Mouse (Mus musculus): Measurements from ENCODE around the gene Foxp1. TPM values are rescaled to one million over a fixed set of nuclear protein-coding genes. Genes with fewer than 3 reads are reported as not detected.

Foxp1 gene
- polyA plus RNA-seq, 2 experiments: 7.9 to 10.6 TPM

DNA sequence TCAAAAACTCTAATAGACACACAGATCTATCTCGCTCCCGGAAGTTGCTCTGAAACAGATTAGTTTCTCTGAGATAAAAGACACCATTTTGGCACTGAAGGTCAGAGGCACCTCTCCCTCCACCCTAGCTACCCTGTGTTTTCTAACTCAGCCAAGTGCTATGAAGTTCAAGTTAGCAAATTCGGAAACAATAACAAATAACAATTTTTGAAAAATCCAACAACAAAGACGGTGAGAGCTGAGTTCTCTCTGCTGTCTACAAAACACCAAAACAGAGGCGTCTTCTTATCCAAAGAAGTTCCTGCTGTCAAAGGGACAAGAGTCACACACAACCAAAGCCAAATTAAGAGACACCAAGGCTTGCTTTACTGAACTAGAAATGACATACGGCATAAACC lies 349.9 kb downstream of the Foxp1 start:
- no peak for TF ChIP-seq CTCF (IDR thresholded peaks at IDR 0.05; ENCODE audit: low read depth)
- no peak for TF ChIP-seq EP300 (IDR thresholded peaks at IDR 0.05; ENCODE audit: low read depth)
- Histone ChIP-seq H3K4me1 (replicated peaks; ENCODE audit: control insufficient read depth in 2 of 2, insufficient read depth in 2 of 2, low read length in 1 of 2) (peaks cover 0 to 28% of the 10 kb centered on the region in 2 experiments; a peak in 2 of 4 replicates), H3K4me3 (ENCODE audit: insufficient read depth in 1 of 2, low read depth in 2 of 2, low read length in 2 of 2) (no peak overlapping the region), H3K9ac (replicated peaks) (no peak overlapping the region), H3K4me2 (ENCODE audit: low read depth) (peak overlapping the region; percentile 44), H3K9me3 (ENCODE audit: control insufficient read depth, low read length) (no peaks in the 10 kb centered on the region), H3K27ac (peak overlapping the region; percentile 29; the same call in 1 of the 2 replicates), H3K27me3 (ENCODE audit: control insufficient read depth, insufficient read depth, low read length) (no peaks in the 10 kb centered on the region), H3K36me3 (replicated peaks; ENCODE audit: control insufficient read depth, insufficient read depth, low read depth) (no peaks in the 10 kb centered on the region)
- no peak for DNase-seq (ENCODE audit: low read depth in 3 of 3, low spot score in 3 of 3)
- ATAC-seq (ENCODE audit: insufficient read depth): no peak
- 45% methylated on average over 6 of the region's 6 CpGs for WGBS (ENCODE audit: insufficient replicate concordance)

DNA sequence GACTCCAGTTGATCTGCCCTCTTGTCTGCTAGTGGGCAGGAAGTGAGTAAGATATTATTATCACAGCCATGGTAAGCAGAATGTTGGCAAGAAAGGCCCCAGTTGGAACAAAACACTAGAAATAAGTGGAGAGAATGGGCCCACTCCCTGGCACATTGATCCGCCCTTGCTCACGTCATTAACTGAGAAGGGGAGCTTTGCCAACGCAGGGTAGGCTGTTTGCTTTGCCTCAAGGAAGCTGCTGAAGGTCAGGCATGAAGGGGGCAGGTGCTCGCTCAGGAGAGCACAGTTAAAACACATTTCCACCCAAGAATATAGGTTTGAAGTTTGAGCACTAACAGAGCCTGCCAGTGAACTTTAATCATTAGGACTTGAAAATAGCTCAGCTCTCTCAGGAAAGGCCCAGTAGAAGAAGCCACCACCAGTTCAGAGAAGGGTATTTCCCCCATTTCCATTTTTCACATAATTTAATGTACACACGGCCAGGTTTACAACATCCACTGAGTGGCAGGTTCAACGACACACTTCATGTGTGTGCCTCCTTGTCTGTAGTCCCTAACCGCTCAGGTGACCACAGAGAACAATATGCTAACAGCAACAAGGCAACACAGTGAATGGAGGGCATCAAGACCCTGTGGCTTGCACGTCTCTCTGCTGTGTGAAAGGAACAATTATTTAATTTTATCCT lies 350.5 kb downstream of the Foxp1 start:
- Histone ChIP-seq H3K4me3 (ENCODE audit: insufficient read depth in 1 of 2, low read depth in 2 of 2, low read length in 2 of 2) (no peak overlapping the region), H3K9ac (replicated peaks) (no peak overlapping the region), H3K27me3 (ENCODE audit: control insufficient read depth, insufficient read depth, low read length) (no peaks in the 10 kb centered on the region), H3K4me2 (ENCODE audit: low read depth) (peak overlapping the region; percentile 44), H3K4me1 (replicated peaks; ENCODE audit: control insufficient read depth in 2 of 2, insufficient read depth in 2 of 2, low read length in 1 of 2) (peaks cover 0 to 30% of the 10 kb centered on the region in 2 experiments; a peak in 2 of 4 replicates), H3K9me3 (ENCODE audit: control insufficient read depth, low read length) (no peaks in the 10 kb centered on the region), H3K36me3 (replicated peaks; ENCODE audit: control insufficient read depth, insufficient read depth, low read depth) (no peaks in the 10 kb centered on the region), H3K27ac (0 out of 2 replicates have a peak overlapping the region, but pooled peaks have one; percentile 14)
- 40% methylated on average over 8 of the region's 8 CpGs for WGBS (ENCODE audit: insufficient replicate concordance)
- DNase-seq (ENCODE audit: low read depth in 3 of 3, low spot score in 3 of 3): no peak
- TF ChIP-seq CTCF (IDR thresholded peaks at IDR 0.05; ENCODE audit: low read depth) (no peak), EP300 (IDR thresholded peaks at IDR 0.05; ENCODE audit: low read depth) (no peak)
- no peak for ATAC-seq (ENCODE audit: insufficient read depth)

DNA sequence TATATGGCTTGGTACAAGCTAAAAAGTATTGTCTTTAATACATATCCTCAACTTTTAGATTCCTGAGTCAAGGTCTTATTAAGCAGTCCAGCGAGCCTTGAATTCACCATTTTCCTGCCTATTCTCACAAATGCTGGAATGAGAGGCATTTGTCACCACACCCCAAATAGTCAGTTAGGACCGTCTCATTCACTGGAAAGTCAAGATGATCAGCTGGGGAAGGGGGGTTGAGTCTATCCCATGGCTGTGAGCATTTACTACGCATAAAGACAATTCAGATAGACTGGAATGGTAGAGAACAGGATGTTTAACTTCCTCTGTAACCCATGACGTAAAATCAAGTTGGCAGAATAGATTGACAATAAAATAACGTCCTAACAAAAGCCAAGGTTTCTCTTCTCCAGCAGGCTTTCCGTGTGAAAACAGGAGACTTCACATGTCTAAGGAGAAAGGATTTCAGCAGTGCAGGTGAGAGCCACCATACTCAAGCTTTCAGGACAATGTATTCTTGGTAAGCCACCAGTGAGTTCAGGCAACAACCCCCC lies 351.2 kb downstream of the Foxp1 start:
- Histone ChIP-seq H3K9ac (replicated peaks) (no peak overlapping the region), H3K36me3 (replicated peaks; ENCODE audit: control insufficient read depth, insufficient read depth, low read depth) (no peaks in the 10 kb centered on the region), H3K4me1 (replicated peaks; ENCODE audit: control insufficient read depth in 2 of 2, insufficient read depth in 2 of 2, low read length in 1 of 2) (peaks cover 0 to 30% of the 10 kb centered on the region in 2 experiments; a peak in 2 of 4 replicates), H3K9me3 (ENCODE audit: control insufficient read depth, low read length) (no peaks in the 10 kb centered on the region), H3K4me2 (ENCODE audit: low read depth) (no peak overlapping the region), H3K4me3 (ENCODE audit: insufficient read depth in 1 of 2, low read depth in 2 of 2, low read length in 2 of 2) (no peak overlapping the region), H3K27ac (no peak overlapping the region), H3K27me3 (ENCODE audit: control insufficient read depth, insufficient read depth, low read length) (no peaks in the 10 kb centered on the region)
- no peak for TF ChIP-seq CTCF (IDR thresholded peaks at IDR 0.05; ENCODE audit: low read depth)
- ATAC-seq (ENCODE audit: insufficient read depth) (no peak), DNase-seq (ENCODE audit: low read depth in 3 of 3, low spot score in 3 of 3) (no peak)
- WGBS (ENCODE audit: insufficient replicate concordance): 43% methylated on average over 6 of the region's 6 CpGs

DNA sequence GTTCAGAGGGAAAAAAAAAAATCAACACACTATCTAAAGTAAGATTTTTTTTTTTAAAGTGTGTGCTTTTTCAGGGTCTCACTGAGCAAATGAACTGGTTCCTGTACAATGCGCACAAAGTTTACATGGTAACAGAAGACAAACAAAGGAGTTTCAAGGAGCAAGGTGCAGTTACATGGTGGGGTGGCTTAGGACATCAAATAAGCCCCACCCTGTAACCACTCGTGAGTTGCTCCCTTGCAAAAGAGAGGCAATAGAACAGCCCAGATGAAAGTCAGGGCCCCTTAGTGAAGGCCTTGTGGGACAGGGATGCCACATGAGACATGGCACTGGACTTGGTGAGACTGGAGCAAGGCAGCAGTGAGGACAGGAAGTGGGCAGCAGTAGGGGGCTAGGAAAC lies 353.8 kb downstream of the Foxp1 start:
- no peak overlapping the region for H3K9ac ChIP-seq (replicated peaks)
- H3K4me1 ChIP-seq (replicated peaks; ENCODE audit: control insufficient read depth in 2 of 2, insufficient read depth in 2 of 2, low read length in 1 of 2): peaks cover 0 to 24% of the 10 kb centered on the region in 2 experiments; a peak in 2 of 4 replicates
- no peak overlapping the region for H3K4me3 ChIP-seq (ENCODE audit: insufficient read depth in 1 of 2, low read depth in 2 of 2, low read length in 2 of 2)
- ATAC-seq (ENCODE audit: insufficient read depth) (no peak), DNase-seq (ENCODE audit: low read depth in 3 of 3, low spot score in 3 of 3) (no peak)
- H3K27ac ChIP-seq: no peak overlapping the region
- TF ChIP-seq CTCF (IDR thresholded peaks at IDR 0.05; ENCODE audit: low read depth) (no peak), EP300 (IDR thresholded peaks at IDR 0.05; ENCODE audit: low read depth) (no peak)
- 60% methylated on average over 2 of the region's 2 CpGs for WGBS (ENCODE audit: insufficient replicate concordance)
- H3K9me3 ChIP-seq (ENCODE audit: control insufficient read depth, low read length): no peaks in the 10 kb centered on the region
- no peaks in the 10 kb centered on the region for H3K27me3 ChIP-seq (ENCODE audit: control insufficient read depth, insufficient read depth, low read length)
- H3K4me2 ChIP-seq (ENCODE audit: low read depth): no peak overlapping the region
- no peaks in the 10 kb centered on the region for H3K36me3 ChIP-seq (replicated peaks; ENCODE audit: control insufficient read depth, insufficient read depth, low read depth)

DNA sequence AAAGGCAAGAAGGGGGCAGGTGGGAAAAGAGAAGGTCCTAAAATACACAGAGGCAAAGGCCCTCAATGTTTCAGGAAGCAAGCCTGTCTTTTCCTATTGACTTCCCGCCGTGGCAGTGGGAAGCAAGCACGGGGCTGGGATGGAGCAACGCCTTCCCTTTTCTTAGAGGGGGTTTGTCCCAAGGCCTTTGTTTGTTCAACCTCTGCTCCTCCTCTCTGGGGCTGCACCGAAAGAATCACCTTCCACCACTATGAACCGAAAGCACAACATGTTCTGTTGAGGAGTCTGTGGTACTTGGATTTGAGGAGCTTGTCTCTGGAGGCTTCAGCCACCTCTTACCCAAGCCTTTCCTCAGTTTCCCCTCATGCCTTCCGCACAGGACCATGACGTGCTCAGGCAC lies 355.5 kb downstream of the Foxp1 start:
- no peak for DNase-seq (ENCODE audit: low read depth in 3 of 3, low spot score in 3 of 3)
- no peak overlapping the region for H3K27ac ChIP-seq
- WGBS (ENCODE audit: insufficient replicate concordance): 59% methylated on average over 8 of the region's 8 CpGs
- no peaks in the 10 kb centered on the region for H3K27me3 ChIP-seq (ENCODE audit: control insufficient read depth, insufficient read depth, low read length)
- no peak for ATAC-seq (ENCODE audit: insufficient read depth)
- H3K4me1 ChIP-seq (replicated peaks; ENCODE audit: control insufficient read depth in 2 of 2, insufficient read depth in 2 of 2, low read length in 1 of 2): peaks cover 0 to 10% of the 10 kb centered on the region in 2 experiments; a peak in 1 of 4 replicates
- H3K36me3 ChIP-seq (replicated peaks; ENCODE audit: control insufficient read depth, insufficient read depth, low read depth): no peaks in the 10 kb centered on the region
- H3K9me3 ChIP-seq (ENCODE audit: control insufficient read depth, low read length): no peaks in the 10 kb centered on the region
- TF ChIP-seq EP300 (IDR thresholded peaks at IDR 0.05; ENCODE audit: low read depth) (no peak), CTCF (IDR thresholded peaks at IDR 0.05; ENCODE audit: low read depth) (no peak)
- H3K4me3 ChIP-seq (ENCODE audit: insufficient read depth in 1 of 2, low read depth in 2 of 2, low read length in 2 of 2): no peak overlapping the region
- H3K9ac ChIP-seq (replicated peaks): no peak overlapping the region
- no peak overlapping the region for H3K4me2 ChIP-seq (ENCODE audit: low read depth)
